Mouse (Mus musculus) bone marrow macrophage, adult 2 months (primary cell): ENCODE results near the gene Plch2.

Experiments
- CTCF ChIP-seq: IDR thresholded peaks from 2 replicates; pipeline ENCODE4 v1.5.1; 2012; ENCODE audit warnings: low read depth, mild to moderate bottlenecking, low read length, moderate library complexity
- POLR2A ChIP-seq: IDR thresholded peaks from 2 replicates; pipeline ENCODE4 v1.6.1; 2012; ENCODE audit warnings: mild to moderate bottlenecking, low read depth, low read length, borderline replicate concordance

GRCm38 (mm10) chr4:154964581-154965235 is 91.9 kb downstream of the Plch2 start:
- TF ChIP-seq POLR2A (no peak), CTCF (no peak)
